Mouse (Mus musculus): ENCODE results near the gene Mif4gd.

The Mif4gd gene

DNA sequence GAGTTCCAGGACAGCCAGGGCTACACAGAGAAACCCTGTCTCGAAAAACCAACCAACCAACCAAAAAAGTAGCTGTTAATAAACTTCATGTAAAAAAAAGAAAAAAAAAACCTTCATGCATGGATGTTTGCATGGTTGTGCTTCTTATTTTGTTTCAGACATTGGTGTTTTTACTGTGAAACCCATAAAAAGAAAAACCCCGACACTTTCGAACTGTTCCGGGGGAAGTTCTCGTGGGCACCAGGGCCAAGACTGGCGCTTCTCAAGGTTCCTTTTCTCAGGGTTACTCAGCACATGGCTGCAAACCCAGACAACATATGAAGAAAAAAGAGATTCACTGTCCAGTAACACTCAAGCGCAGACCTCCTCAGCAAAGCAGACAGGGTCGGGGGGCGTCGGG is 20.1 kb upstream of the Mif4gd start:
- in situ Hi-C loops (cut with MboI, MseI) = no loop called here

DNA sequence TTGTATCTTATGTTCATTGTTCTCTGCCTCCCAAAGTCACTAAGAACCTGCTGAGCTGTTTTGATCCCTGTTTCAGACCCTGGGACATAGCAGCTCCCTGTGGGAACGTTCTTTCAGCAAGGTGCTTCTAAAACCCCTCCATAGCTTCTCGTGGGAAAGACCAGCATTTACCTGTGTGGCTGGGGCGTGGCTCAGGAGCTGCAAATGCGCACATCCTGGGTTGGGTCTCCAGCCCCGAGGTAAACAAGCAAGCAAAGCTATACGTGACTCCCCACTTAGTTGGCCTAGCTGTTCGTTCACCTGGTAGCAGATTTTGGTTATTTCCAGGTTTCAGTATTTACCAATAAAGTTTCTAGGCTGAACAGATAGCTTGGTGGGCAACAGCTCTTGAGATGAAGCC is 19.5 kb upstream of the Mif4gd start:
- in situ Hi-C loops (cut with MboI, MseI) = no loop called here

DNA sequence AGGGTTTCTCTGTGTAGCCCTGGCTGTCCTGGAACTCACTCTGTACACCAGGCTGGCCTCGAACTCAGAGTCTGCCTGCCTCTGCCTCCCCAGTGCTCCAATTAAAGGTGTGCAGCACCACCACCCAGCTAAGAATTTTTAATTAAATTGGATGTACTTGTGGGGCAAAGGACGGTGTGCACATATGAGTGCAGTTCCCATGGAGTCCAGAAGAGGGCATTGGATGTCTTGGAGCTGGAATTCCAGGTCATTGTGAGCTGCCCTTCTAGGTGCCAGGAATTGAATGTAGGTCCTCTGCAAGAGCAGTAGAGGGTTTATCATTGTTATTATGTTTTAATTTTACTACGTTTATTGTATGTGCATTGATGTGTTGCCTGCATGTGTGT is 18.7 kb upstream of the Mif4gd start:
- in situ Hi-C loops (cut with MboI, MseI) = no loop called here

DNA sequence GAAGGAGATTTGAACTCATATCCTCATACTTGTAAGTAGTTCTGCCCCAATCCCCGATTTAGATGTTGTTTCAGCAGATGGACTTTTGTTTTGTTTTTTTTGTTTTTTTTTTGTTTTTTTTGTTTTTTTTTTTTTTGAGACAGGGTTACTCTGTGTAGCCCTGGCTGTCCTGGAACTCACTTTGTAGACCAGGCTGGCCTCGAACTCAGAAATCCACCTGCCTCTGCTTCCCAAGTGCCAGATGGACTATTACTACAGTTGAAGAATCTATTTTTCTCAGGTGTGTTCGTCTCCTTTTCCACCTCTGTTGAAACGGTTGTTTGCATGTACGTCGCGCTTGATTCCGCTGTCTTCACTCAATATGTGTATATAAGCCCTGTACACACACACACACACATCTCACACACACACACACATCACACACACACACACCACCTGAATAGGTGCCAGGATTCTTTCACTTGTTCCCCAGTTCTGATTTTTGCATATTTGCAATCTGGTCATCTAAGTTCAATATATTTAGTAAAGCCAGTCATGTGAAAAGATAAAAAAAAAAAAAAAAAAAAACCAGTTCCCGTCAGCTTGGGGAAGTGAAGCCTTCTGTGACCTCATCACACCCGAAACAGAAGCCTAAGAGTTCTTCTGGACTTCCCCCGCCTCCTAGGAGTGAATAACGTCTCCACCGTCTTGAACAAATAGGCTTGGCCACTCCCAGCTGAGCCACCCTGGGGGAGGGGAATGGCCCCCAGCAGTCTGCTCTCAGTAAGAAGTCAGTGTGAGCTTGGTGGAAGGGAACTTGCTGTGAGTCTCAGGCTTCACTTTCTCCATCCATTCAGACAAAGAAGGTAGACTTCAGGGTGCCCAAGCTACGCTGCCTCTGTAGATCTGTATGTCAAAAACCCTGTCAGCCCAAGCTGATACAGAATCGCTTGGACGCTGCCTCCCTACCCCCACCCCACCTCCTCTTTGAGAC is 18.0 kb upstream of the Mif4gd start:
- in situ Hi-C loops (cut with MboI, MseI) = no loop called here

DNA sequence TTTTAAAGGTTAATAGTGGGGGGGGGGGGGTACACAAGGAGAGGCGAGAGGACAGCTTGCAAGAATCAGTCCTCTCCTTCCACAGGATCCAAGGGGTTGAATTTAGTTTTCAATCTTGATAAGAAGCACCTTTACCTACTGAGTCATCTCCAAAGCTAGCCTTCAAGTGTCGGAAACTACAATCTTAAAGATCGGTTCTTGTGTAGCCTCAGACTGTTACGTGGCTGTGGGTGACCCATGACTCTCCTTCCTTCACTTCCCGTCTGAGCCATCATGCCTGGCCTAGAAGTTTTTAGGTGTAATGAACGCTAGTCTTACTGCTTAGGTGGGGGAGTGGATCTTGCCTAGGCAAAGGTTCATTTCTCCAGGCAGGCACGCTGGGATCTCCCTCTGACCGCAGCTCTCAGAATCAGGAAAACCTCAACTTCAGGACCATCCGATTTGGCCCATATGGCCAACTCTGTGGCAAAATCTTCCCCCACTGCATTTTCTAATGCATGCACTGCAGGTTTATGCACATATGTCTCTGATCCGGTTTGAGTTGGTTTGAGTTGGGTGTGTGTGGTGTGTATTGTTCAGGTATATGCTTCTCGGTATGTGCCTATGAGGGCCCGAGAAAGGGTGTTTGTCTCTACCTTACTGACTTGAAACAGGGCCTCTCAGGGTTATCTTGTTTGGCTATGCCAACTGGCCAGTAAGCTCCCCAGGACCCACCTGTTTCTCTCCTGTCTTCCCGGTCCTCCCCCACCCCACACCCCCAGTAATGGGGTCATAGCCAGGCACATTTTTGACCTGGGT is 17.2 kb upstream of the Mif4gd start:
- in situ Hi-C loops (cut with MboI, MseI) = no loop called here

DNA sequence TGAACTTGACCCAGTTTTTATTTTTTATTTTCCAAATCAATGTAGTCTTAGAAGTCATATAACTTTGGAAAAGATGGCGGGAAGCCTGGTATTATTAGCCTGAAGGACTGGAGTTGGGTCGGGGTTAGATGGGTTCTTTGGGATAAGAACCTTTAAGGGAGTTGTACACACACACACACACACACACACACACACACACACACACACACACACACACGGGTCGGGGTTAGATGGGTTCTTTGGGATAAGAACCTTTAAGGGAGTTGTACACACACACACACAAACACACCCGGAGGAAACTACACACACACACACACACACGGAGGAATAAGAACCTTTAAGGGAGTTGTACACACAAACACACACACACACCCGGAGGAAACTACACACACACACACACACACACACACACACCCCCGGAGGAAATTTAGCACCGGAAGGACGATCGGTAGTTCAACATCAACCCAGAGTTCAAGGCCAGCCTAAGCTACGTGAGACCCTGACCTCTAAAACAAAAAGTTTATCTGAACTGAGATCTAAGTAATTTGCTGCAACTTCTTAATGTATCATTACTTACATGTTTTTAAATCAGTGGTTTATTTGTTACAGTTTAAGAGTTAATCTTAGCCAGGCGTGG is 15.8 kb upstream of the Mif4gd start:
- in situ Hi-C loops (cut with MboI, MseI) = no loop called here

DNA sequence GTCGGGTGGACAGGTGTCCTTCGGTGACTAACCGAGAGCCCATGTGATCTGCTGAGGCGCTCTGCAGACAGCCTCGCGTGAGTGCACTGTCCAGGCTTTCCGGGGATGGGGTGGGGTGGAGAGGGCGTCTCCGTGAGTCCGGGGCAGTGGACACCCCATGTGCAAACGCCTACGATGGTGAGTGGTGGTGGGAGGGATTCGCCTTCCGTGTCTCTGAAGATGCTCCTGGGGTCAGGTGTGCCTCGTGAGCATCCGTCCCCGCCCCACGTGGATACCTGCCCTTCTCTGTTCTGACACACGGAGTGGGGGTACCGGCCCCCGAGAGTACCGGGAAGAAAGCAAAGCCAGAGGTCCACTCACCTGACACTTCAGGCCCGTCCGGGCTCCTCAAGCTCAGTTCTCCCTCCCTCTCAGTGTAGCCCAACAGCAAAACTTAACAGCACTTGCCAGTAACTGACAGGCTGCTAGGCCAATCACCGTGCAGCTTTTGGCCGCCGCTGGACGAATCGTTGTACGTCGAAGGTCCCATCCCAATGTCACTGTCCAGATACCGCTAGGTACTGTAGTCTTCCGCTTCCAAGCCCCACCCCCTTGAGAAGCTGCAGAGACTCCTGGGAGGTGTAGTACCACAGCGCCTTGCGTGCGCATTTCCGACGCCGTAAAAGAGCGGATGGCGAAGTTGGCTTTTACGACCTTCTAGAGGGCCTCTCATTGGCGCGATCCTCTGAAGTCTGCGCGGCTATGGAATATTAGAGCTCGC is 15.1 kb upstream of the Mif4gd start, which contains the start of gene Slc25a19:
Gene Slc25a19, minus strand, starts transcription at position 591 of the 760 bp plus-strand sequence.
- in situ Hi-C loops (cut with MboI, MseI) = no loop called here

DNA sequence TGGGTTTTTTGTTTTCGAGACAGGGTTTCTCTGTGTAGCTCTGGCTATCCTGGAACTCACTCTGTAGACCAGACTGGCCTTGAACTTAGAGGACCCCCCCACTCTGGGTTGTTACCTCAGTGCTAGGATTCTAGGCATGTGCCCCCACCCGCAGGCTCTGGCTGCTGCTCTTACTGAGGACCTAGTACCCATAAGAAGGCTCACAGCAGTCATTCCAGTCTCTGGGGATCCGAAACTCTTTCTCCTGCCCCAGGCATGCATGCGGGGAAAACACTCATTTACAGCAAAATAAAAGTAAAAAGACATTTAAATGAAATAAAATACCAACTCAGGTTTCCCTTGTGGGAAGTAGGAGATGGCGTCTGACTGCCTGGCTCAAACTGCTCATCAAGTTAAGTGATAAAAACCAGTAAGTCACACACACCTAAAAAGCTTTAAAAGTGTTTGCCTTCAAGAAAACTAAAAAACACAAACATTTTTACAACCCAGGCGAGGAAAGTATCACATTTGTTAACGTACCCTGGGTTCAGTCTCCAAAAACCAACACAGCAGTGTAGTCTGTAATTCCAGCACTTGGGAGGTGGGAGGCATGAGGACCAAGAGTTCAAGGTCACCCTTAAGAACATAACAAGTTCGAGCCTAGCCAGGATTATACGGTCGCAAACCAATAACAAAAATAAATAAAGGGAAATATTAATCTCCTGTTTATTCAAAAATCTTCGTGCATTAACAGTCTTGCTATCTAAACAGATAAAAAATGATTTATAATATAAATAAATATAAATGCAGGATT is 14.3 kb upstream of the Mif4gd start:
- in situ Hi-C loops (cut with MboI, MseI) = no loop called here

DNA sequence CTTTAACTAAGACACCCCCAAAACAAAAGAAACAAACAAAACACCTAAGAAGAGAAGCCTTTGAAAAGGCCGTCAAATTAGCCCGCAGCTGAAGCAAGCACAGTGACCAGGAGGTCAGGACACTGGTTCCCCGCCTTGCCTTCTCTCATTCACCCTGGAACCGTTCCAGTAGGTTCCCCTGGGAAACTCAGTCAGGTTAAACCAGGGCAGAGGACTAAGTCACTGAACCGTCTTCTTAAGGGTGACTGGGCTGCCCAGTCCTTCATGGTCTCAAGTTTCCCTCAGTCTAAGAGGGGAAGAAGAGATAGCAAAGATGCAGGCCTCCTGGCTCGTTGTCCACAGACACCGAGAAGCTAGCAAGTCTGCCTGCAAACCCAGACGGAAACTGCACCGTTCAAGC is 13.1 kb upstream of the Mif4gd start:
- in situ Hi-C loops (cut with MboI, MseI) = no loop called here

DNA sequence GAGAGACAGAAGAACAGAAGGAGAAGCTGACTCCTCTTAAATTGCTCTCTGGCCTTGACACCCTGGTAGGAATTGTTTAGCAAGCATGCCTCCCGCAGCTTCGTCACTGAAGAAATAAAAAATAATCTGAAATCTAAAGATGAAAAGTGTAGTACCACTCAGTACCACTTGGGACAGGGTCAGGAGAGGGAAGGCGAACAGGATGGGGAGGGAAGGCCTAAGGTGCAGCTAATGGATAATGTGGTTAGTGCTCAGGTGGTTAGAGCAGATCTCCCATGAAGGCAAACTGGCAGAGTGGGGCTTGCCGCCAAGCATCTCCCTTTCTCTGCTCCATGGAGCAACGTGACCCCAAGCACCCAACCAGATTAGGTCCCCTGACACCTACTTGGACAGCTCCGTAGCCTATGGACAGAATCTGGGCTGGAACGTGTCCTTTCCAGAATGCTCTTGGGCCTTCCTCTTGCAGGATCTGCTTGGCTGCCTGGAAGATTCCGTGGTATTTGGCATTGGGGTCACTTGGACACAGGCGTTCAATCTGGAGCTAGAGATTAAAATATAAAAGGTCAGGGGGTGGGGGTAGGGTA is 10.8 kb upstream of the Mif4gd start:
- in situ Hi-C loops (cut with MboI, MseI) = no loop called here

DNA sequence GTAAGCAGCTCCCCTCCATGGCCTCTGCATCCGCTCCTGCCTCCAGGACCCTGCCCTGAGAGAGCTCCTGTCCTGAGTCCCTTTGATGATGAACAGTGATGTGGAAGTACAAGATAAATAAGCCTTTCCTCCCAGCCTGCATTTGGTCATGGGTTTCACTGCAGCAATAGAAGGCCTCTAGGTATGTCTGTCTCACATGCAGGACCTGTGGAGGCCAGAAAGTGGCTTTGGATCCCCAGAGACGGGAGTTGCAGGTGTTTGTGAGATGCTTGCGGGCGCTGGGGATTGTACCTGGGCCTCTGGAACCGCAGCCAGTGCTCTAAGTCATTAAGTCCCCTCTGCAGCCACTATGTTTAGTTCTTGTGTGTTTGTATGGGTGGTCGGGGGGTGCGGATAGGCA is 7.2 kb upstream of the Mif4gd start:
- in situ Hi-C loops (cut with MboI, MseI) = no loop called here

DNA sequence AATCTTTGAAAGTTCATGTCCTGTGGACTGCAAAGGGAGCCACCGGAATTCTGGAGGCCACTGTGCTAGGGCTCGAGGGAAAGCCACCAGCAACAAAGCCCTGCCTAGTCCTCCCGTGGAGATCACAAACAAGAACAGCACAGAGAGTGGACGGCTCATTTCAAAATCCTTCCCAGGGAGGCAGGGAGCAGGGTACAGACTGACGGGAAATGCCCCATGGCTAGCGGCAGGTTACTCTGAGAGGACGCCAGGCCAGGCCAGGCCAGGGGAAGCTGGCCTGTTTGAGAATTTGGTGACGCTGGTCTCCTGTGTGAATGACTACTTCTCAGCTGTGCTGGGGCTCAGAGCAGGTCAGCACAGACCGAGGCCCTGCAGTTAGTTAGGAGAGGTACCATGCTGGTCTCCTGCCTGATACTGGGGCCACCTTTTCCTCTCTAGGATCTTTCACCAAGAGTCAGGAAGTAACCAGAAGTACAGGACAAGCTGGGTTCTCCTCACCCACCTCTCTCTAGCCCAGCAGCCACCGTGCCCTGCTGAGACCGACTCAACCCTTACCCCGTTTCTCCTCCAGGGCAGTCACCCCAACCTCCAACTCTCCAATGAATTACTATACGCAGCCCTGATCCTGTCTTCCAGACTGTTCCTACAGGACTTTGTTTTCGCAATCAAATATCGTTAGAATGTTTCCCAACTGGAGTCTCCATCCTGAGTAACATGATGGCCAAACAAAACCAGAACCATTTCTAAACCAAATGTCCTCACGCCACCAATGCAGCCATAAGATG is 6.2 kb upstream of the Mif4gd start:
- in situ Hi-C loops (cut with MboI, MseI) = no loop called here

DNA sequence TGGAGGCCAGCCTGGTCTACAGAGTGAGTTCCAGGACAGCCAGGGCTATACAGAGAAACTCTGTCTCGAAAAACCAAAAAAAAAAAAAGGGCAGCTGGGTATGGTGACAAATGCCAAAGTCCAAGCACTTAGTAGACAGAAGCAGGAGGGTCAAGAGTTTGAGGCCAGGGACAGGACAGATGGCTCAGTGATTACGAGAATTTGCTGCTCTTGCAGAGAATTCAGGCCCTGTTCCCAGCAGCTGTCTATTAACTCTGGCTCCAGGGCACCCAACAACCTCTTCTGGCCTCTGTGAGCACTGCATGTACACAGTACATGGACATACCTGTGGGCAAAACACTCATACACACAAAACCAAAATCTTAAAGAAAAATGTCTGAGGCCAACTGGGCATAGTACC is 5.2 kb upstream of the Mif4gd start:
- in situ Hi-C loops (cut with MboI, MseI) = no loop called here

DNA sequence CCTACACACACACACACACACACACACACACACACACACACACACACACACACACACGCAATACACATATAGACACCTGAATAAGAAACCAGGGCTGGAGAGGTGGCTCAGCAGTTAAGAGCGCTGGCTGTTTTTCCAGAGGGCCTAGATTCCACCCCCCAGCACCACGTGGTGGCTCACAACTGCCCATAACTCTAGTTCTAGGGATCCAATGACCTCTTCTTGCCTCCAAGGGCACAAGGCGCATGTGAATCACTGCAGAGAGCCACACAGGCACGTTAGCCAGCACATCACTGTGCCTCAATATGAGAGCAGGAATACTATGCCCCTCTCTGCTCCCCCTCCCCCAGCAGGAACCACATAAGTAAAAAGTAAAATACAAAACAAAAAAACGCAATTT is 4.1 kb upstream of the Mif4gd start:
- in situ Hi-C loops (cut with MboI, MseI) = no loop called here

DNA sequence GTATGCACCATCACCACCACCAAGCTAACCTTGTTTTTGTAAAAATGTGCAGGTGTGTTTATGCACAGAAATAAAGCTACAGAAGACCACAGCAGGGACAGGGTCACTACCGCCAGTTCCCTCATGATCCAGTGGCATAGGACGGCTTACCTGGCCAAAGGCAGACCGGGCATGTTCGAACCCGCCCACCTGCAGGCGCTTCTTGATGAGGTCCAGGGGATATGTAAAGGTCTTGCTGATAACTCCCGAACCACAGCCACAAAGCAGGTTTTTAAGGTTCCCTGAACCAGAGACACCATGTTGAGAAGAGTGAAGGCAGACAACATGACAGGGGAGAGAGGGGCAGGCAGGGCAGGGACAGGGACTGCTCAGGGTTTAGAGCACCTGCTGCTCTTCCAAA is 3.6 kb upstream of the Mif4gd start:
- in situ Hi-C loops (cut with MboI, MseI) = no loop called here

DNA sequence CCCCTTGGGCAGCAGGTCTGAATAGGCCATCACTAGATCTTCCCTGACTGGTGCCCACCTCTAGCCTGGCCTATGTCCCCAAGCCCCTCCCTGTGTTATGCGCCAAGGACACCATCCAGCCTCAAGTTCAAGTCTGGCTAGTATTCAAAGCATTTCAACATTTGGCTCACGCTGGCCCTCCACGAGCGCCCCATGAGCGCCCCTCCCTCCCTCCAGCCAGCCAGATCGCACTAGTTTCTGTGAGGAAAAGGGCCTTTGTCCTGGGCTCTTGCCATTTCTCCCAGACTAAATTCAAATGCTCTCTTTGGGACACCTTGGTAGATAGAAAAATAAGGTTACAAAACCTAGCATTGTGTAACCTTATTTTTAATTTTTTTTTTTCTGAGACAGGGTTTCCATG is 3.1 kb upstream of the Mif4gd start:
- in situ Hi-C loops (cut with MboI, MseI) = no loop called here

DNA sequence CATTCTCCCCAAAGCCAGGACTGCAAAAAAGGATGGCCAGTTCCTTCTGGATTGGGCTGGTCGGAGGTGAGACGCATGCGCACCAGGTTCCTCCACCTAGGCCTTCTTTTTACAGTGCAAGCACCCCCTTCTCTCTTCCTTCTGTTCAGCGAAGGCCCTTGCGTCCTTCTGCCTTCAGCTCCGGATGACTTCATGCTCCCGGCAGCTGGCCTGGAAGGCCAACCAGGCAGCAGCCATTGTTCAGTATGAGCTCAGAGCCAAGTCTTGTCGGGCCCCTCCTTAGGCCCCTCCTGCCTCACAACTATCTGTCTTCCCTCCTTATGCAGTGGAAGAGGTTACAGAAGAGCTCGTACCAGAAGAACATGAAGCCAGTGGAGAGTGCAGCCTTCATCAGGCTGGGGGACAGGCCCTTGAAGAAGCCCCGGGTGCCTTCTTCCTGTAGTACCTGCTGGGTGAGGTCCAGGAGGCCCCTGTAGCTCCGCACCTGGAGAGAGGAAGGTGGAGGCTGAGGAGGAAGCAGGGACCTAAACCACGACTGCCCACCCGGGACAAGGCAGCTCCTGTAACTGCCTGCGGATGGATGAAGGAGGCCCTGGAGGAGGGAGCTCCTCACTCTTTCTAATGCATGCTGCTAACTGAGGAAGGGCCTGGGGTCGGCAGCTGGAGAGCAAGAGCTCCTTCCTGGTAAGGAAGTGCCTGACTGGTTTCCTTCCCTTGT is 2.5 kb upstream of the Mif4gd start:
- in situ Hi-C loops (cut with MboI, MseI) = no loop called here

DNA sequence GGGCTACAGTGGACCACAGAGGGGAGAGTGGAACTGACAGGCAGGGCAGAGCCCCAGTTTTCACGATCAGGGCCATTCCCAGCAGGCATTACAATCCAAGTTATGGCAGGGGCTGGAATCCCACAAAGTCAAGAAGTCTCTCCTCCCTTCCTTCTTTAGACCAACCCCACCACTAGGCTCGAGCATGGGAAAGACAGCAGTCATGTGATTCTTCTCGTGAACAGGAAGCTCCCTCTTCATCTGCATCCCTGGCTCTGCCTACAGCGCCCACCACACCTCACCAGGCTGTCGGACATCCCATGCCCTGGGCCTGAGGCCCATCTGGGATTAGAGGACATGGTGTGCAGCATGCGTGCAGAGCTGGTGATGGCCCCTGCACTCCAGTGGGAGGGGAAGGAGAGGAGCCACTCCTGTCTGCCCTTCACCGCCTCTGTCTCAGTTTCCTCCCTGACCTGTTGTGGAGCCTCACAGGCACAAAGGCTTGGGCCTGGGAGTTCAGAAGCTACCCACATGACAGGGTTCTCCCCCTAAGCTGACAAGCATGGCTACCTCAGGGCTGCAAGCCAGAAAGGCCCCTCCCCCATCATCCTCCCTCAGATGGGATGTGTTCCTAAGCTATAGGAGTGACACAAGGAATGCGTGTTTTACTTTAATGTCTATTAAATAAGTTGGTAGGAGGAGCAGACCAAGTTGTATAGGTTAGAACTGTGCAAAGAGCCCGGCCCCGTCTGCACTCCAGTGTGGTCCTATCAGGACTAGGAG is 1.8 kb upstream of the Mif4gd start:
- in situ Hi-C loops (cut with MboI, MseI) = no loop called here

All from T-helper 1 cell (primary cell).